Mouse (Mus musculus) C2C12 (cell line): ENCODE measurements around the gene Tmem190.

ENCODE experiments used
- CEBPB ChIP-seq: IDR thresholded peaks from one replicate; pipeline ENCODE4 v1.6.1; 2011; ENCODE audit warnings: low read depth, mild to moderate bottlenecking, control low read depth, moderate library complexity
- CTCF ChIP-seq: IDR thresholded peaks from one replicate; pipeline ENCODE4 v1.5.1; 2011; ENCODE audit not compliant: control insufficient read depth, insufficient read depth, insufficient read length
- FOSL1 ChIP-seq: IDR thresholded peaks from one replicate; pipeline ENCODE4 v1.8.0; 2011; ENCODE audit warnings: mild to moderate bottlenecking, low read length; ENCODE audit not compliant: poor library complexity, insufficient read depth, severe bottlenecking
- MAX ChIP-seq: IDR thresholded peaks from one replicate; pipeline ENCODE4 v1.6.1; 2011; ENCODE audit warnings: mild to moderate bottlenecking, control low read depth
- MYOD1 ChIP-seq: IDR thresholded peaks from one replicate; pipeline ENCODE4 v1.6.1; 2011; ENCODE audit warnings: low read depth; ENCODE audit not compliant: control insufficient read depth, insufficient read length
- MYOG ChIP-seq: IDR thresholded peaks from one replicate; pipeline ENCODE4 v1.6.1; 2011; ENCODE audit not compliant: control insufficient read depth, insufficient read length; ENCODE audit errors: extremely low read depth
- USF1 ChIP-seq: IDR thresholded peaks from one replicate; pipeline ENCODE4 v1.6.1; 2011; ENCODE audit warnings: low read depth, mild to moderate bottlenecking, control low read depth, moderate library complexity

GRCm38 (mm10) chr7:4811842-4812302 is 29.1 kb downstream of the Tmem190 start:
- TF ChIP-seq MYOD1 (no peak), CTCF (no peak), FOSL1 (no peak), USF1 (no peak), MYOG (no peak), CEBPB (no peak), MAX (no peak)
